Mouse (Mus musculus) olfactory bulb, adult 2 months (tissue): ENCODE results near the gene Pan3.

Source experiments
- CTCF ChIP-seq: fragments of 200-500 bp; IDR thresholded peaks from 2 replicates; pipeline ENCODE4 v1.5.1; 2012; ENCODE audit warnings: low read depth, mild to moderate bottlenecking, low read length, moderate library complexity; ENCODE audit not compliant: insufficient read depth
- POLR2A ChIP-seq: fragments of 200-500 bp; IDR thresholded peaks from 2 replicates; pipeline ENCODE4 v1.6.1; 2012; ENCODE audit warnings: mild to moderate bottlenecking, low read depth, low read length, moderate library complexity; ENCODE audit not compliant: insufficient read depth

DNA sequence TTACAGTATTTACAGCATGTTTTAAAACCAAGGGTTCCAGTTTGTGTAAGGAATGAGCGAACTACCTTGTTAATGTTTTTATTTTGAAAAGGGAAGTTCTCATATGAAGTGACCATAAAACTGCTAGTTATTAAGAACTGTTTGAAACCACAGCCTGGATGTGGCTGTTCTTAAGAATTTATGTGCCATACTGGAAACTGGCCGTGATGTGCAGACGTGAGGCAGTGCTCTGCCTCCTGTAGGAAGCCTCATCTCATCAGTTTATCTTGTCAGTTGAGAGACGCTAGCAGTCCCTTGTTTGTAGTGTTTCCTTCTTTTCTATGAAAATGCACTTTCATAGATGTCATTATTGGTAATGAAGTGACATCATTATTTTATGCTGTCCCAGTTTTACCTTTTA, 109.9 kb downstream of the Pan3 start:
- TF ChIP-seq POLR2A (no peak), CTCF (no peak)
